Mouse (Mus musculus) G1E (cell line): ENCODE results near the gene Kif19a.

Experiments
- CTCF ChIP-seq: IDR thresholded peaks from 2 replicates; pipeline ENCODE4 v1.5.1; 2012; ENCODE audit warnings: low read depth, low read length, inconsistent platforms, mixed read lengths
- GATA1 ChIP-seq: IDR thresholded peaks from 2 replicates; pipeline ENCODE4 v1.6.1; 2012; ENCODE audit warnings: borderline replicate concordance, low read length, inconsistent platforms, mixed read lengths
- TAL1 ChIP-seq: conservative IDR thresholded peaks from 2 replicates; pipeline ENCODE4 v1.6.1; 2012; ENCODE audit warnings: low read depth, low read length, inconsistent platforms, mixed read lengths

- TF ChIP-seq CTCF, result no peak
- no peak for TF ChIP-seq TAL1
- no peak for TF ChIP-seq GATA1
Measured at GRCm38 (mm10) chr11:114771896-114772295, 6.7 kb downstream of the Kif19a start.
